Mouse (Mus musculus): ENCODE measurements around the gene Raf1. TPM values are rescaled to one million over a fixed set of nuclear protein-coding genes. Genes with fewer than 3 reads are reported as not detected.

Raf1 gene
- polyA plus RNA-seq, 1 experiment from 2014 or later: 107 TPM

GRCm38 (mm10) chr6:115577941-115578340 is 98.5 kb downstream of the Raf1 start:
- H3K9me3 ChIP-seq (replicated peaks; ENCODE audit: control insufficient read depth, low read length): no peaks in the 10 kb centered on the region
- 93% methylated on average over 9 of the region's 9 CpGs for WGBS (ENCODE audit: insufficient replicate concordance)
- no peaks in the 10 kb centered on the region for H3K27me3 ChIP-seq (ENCODE audit: control insufficient read depth, insufficient read depth, low read length)
- H3K4me2 ChIP-seq: no peak overlapping the region
- no peak for ATAC-seq (replicated peaks; ENCODE audit: insufficient number of reproducible peaks, low FRiP score, low TSS enrichment)
- H3K4me1 ChIP-seq (ENCODE audit: control insufficient read depth, insufficient read depth, low read length): no peaks in the 10 kb centered on the region
- H3K9ac ChIP-seq (ENCODE audit: low read depth, low read length): no peak overlapping the region
- no peak overlapping the region for H3K4me3 ChIP-seq (ENCODE audit: low read depth, low read length)
- H3K27ac ChIP-seq (ENCODE audit: low read depth, low read length): no peak overlapping the region
- peaks cover 8% of the 10 kb centered on the region for H3K36me3 ChIP-seq (ENCODE audit: control insufficient read depth, insufficient read depth, low read length)

GRCm38 (mm10) chr6:115577407-115577806 is 99.0 kb downstream of the Raf1 start:
- H3K9ac ChIP-seq (ENCODE audit: low read depth, low read length): no peak overlapping the region
- H3K36me3 ChIP-seq (ENCODE audit: control insufficient read depth, insufficient read depth, low read length): peaks cover 8% of the 10 kb centered on the region
- H3K4me1 ChIP-seq (ENCODE audit: control insufficient read depth, insufficient read depth, low read length): no peaks in the 10 kb centered on the region
- no peaks in the 10 kb centered on the region for H3K9me3 ChIP-seq (replicated peaks; ENCODE audit: control insufficient read depth, low read length)
- no peak overlapping the region for H3K4me2 ChIP-seq
- ATAC-seq (replicated peaks; ENCODE audit: insufficient number of reproducible peaks, low FRiP score, low TSS enrichment): no peak
- no peak overlapping the region for H3K27ac ChIP-seq (ENCODE audit: low read depth, low read length)
- WGBS (ENCODE audit: insufficient replicate concordance): 82% methylated on average over 5 of the region's 5 CpGs
- H3K27me3 ChIP-seq (ENCODE audit: control insufficient read depth, insufficient read depth, low read length): no peaks in the 10 kb centered on the region
- H3K4me3 ChIP-seq (ENCODE audit: low read depth, low read length): no peak overlapping the region

GRCm38 (mm10) chr6:115574171-115574570 is 102.3 kb downstream of the Raf1 start:
- no peak overlapping the region for H3K9ac ChIP-seq (ENCODE audit: low read depth, low read length)
- ATAC-seq (replicated peaks; ENCODE audit: insufficient number of reproducible peaks, low FRiP score, low TSS enrichment): no peak
- no peaks in the 10 kb centered on the region for H3K9me3 ChIP-seq (replicated peaks; ENCODE audit: control insufficient read depth, low read length)
- no peak overlapping the region for H3K27ac ChIP-seq (ENCODE audit: low read depth, low read length)
- peaks cover 18% of the 10 kb centered on the region for H3K36me3 ChIP-seq (ENCODE audit: control insufficient read depth, insufficient read depth, low read length)
- no peaks in the 10 kb centered on the region for H3K4me1 ChIP-seq (ENCODE audit: control insufficient read depth, insufficient read depth, low read length)
- H3K4me3 ChIP-seq (ENCODE audit: low read depth, low read length): no peak overlapping the region
- 88% methylated on average over 7 of the region's 7 CpGs for WGBS (ENCODE audit: insufficient replicate concordance)
- no peaks in the 10 kb centered on the region for H3K27me3 ChIP-seq (ENCODE audit: control insufficient read depth, insufficient read depth, low read length)
- no peak overlapping the region for H3K4me2 ChIP-seq

Other genes with a start within 250 kb of the Raf1 start
- gene Tsen2, start 132.0 kb downstream of the Raf1 start, polyA plus RNA-seq (2014; fragmentation: Nextera tagmentation; extraction: Ambion mirVana): 19.4 and 19.9 TPM in 2 replicates
- 0.08 and 0.21 TPM in 2 replicates for gene Mkrn2os, start 84.1 kb downstream of the Raf1 start, polyA plus RNA-seq (2014; fragmentation: Nextera tagmentation; extraction: Ambion mirVana)
- 19.1 and 24.0 TPM in 2 replicates for gene Mkrn2, start 74.7 kb downstream of the Raf1 start, polyA plus RNA-seq (2014; fragmentation: Nextera tagmentation; extraction: Ambion mirVana)
- 4.2 and 4.4 TPM in 2 replicates for gene Tmem40, start 85.8 kb upstream of the Raf1 start, polyA plus RNA-seq (2014; fragmentation: Nextera tagmentation; extraction: Ambion mirVana)
- 38.8 and 50.8 TPM in 2 replicates for gene Cand2, start 97.9 kb upstream of the Raf1 start, polyA plus RNA-seq (2014; fragmentation: Nextera tagmentation; extraction: Ambion mirVana)
- gene Rpl32, start 132.1 kb upstream of the Raf1 start, polyA plus RNA-seq (2014; fragmentation: Nextera tagmentation; extraction: Ambion mirVana): 1,431 and 1,576 TPM in 2 replicates
- 0.50 and 0.63 TPM in 2 replicates for gene Efcab12, start 161.8 kb upstream of the Raf1 start, polyA plus RNA-seq (2014; fragmentation: Nextera tagmentation; extraction: Ambion mirVana)
- gene Mbd4, start 176.7 kb upstream of the Raf1 start, polyA plus RNA-seq (2014; fragmentation: Nextera tagmentation; extraction: Ambion mirVana): 12.5 and 14.6 TPM in 2 replicates
- gene Ift122, start 176.8 kb upstream of the Raf1 start, polyA plus RNA-seq (2014; fragmentation: Nextera tagmentation; extraction: Ambion mirVana): 21.0 and 26.7 TPM in 2 replicates

Measured in heart, embryonic 11.5 days (tissue).